Mouse (Mus musculus) embryo, embryonic 10.5 days (tissue): ENCODE data around the gene Hoxa9.

Experiments
- DNase-seq: peaks from one replicate; pipeline ENCODE4 v3.0.0-alpha.2; 2015; ENCODE audit warnings: low spot score

Hoxa9 gene

GRCm38 (mm10) chr6:52244471-52245039, 13.7 kb upstream of the Hoxa9 start:
- DNase-seq = no peak

GRCm38 (mm10) chr6:52243681-52244121, 12.8 kb upstream of the Hoxa9 start:
- DNase-seq = no peak

- no peak for DNase-seq
Measured at GRCm38 (mm10) chr6:52242801-52243332, 12.0 kb upstream of the Hoxa9 start.

GRCm38 (mm10) chr6:52241001-52241621, 10.2 kb upstream of the Hoxa9 start:
- no peak for DNase-seq

GRCm38 (mm10) chr6:52240389-52241000, 9.6 kb upstream of the Hoxa9 start, which contains the start of gene Hoxa10:
Hoxa10 (minus strand) TSS chr6:52240854.
- DNase-seq = peak; percentile 94

- no peak for DNase-seq
Measured at GRCm38 (mm10) chr6:52239625-52240388, 8.9 kb upstream of the Hoxa9 start.

GRCm38 (mm10) chr6:52238976-52239375, 8.1 kb upstream of the Hoxa9 start:
- DNase-seq = no peak

- DNase-seq = no peak
Measured at GRCm38 (mm10) chr6:52238155-52238545, 7.3 kb upstream of the Hoxa9 start.

- no peak for DNase-seq
Measured at GRCm38 (mm10) chr6:52237346-52238154, 6.7 kb upstream of the Hoxa9 start.

- DNase-seq = no peak
Measured at GRCm38 (mm10) chr6:52236806-52237205, 5.9 kb upstream of the Hoxa9 start.

GRCm38 (mm10) chr6:52235866-52236265, 5.0 kb upstream of the Hoxa9 start:
- no peak for DNase-seq

GRCm38 (mm10) chr6:52235267-52235666, 4.4 kb upstream of the Hoxa9 start:
- DNase-seq = no peak

GRCm38 (mm10) chr6:52234428-52235140, 3.7 kb upstream of the Hoxa9 start:
- DNase-seq = no peak

- DNase-seq = no peak
Measured at GRCm38 (mm10) chr6:52233546-52234427, 2.9 kb upstream of the Hoxa9 start.

- no peak for DNase-seq
Measured at GRCm38 (mm10) chr6:52232984-52233545, 2.2 kb upstream of the Hoxa9 start.

GRCm38 (mm10) chr6:52232568-52232965, 1.7 kb upstream of the Hoxa9 start:
- no peak for DNase-seq

GRCm38 (mm10) chr6:52231885-52232567, 1.1 kb upstream of the Hoxa9 start:
- DNase-seq = no peak

GRCm38 (mm10) chr6:52229558-52230416, 1.1 kb downstream of the Hoxa9 start:
- DNase-seq = no peak
